Mouse (Mus musculus) E14TG2a.4 (cell line): ENCODE data around the gene Pdzd2.

Experiments used
- CTCF ChIP-seq: conservative IDR thresholded peaks from 2 replicates; pipeline ENCODE4 v1.5.1; 2014; ENCODE audit warnings: low read length
- POU5F1 ChIP-seq: IDR thresholded peaks from 2 replicates; pipeline ENCODE4 v1.6.1; 2014; ENCODE audit warnings: low read length, borderline replicate concordance

DNA sequence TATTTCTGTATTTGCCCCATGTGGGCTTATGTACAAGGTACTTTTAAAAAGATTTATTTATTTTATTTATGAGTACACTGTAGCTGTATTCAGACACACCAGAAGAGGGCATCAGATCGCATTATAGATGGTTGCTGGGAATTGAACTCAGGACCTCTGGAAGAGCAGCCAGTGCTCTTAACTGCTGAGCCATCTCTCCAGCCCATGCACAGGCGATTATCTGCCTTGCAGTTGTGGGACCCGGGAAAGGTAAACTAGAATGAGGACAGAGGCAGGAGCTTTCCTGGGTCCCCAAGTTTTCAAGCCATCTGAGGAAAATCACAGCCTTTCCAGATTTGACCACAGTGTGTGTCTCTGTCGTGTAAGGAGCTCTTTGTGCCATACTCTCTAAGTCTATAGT, 370.9 kb downstream of the Pdzd2 start:
- TF ChIP-seq CTCF (no peak), POU5F1 (no peak)
